Mouse (Mus musculus): ENCODE results near the gene Mrpl33. TPM values are rescaled to one million over a fixed set of nuclear protein-coding genes. Genes with fewer than 3 reads are reported as not detected.
A peak's percentile ranks its signal among the peaks of the same experiment; 100 is the strongest.

The Mrpl33 gene
- polyA plus RNA-seq, 1 experiment from 2014 or later = 300 TPM

- H3K27ac ChIP-seq (ENCODE audit: low read depth, low read length) = no peak overlapping the region
- 85% methylated on average over 5 of the region's 5 CpGs for WGBS
- no peak overlapping the region for H3K4me3 ChIP-seq (ENCODE audit: low read depth, low read length)
- H3K4me1 ChIP-seq (replicated peaks; ENCODE audit: control insufficient read depth, insufficient read depth, low read length) = no peaks in the 10 kb centered on the region
- no peak overlapping the region for H3K9ac ChIP-seq (ENCODE audit: low read depth, low read length)
- no peaks in the 10 kb centered on the region for H3K27me3 ChIP-seq (replicated peaks; ENCODE audit: control insufficient read depth, insufficient read depth, low read length)
- H3K36me3 ChIP-seq (ENCODE audit: control insufficient read depth, insufficient read depth, low read length) = peaks cover 4% of the 10 kb centered on the region; the same call in 1 of the 2 replicates
- H3K4me2 ChIP-seq = no peak overlapping the region
- H3K9me3 ChIP-seq (ENCODE audit: control insufficient read depth, low read length) = no peaks in the 10 kb centered on the region
- DNase-seq (ENCODE audit: low spot score) (no peak), ATAC-seq (replicated peaks; ENCODE audit: low FRiP score) (no peak)
These were observed 108.2 kb downstream of the Mrpl33 start for GRCm38 (mm10) chr5:31704971-31705370.

GRCm38 (mm10) chr5:31706826-31707225, 110.1 kb downstream of the Mrpl33 start:
- WGBS = 87% methylated on average over 4 of the region's 4 CpGs
- Histone ChIP-seq H3K27ac (ENCODE audit: low read depth, low read length) (no peak overlapping the region), H3K9me3 (ENCODE audit: control insufficient read depth, low read length) (no peaks in the 10 kb centered on the region), H3K4me1 (replicated peaks; ENCODE audit: control insufficient read depth, insufficient read depth, low read length) (no peaks in the 10 kb centered on the region), H3K36me3 (ENCODE audit: control insufficient read depth, insufficient read depth, low read length) (peaks cover 4% of the 10 kb centered on the region; the same call in 1 of the 2 replicates), H3K9ac (ENCODE audit: low read depth, low read length) (no peak overlapping the region), H3K27me3 (replicated peaks; ENCODE audit: control insufficient read depth, insufficient read depth, low read length) (no peaks in the 10 kb centered on the region), H3K4me3 (ENCODE audit: low read depth, low read length) (no peak overlapping the region), H3K4me2 (no peak overlapping the region)
- DNase-seq (ENCODE audit: low spot score) (no peak), ATAC-seq (replicated peaks; ENCODE audit: low FRiP score) (no peak)

GRCm38 (mm10) chr5:31709389-31709788, 112.7 kb downstream of the Mrpl33 start:
- Histone ChIP-seq H3K27ac (ENCODE audit: low read depth, low read length) (no peak overlapping the region), H3K4me2 (no peak overlapping the region), H3K9ac (ENCODE audit: low read depth, low read length) (no peak overlapping the region), H3K4me1 (replicated peaks; ENCODE audit: control insufficient read depth, insufficient read depth, low read length) (peaks cover 12% of the 10 kb centered on the region), H3K9me3 (ENCODE audit: control insufficient read depth, low read length) (no peaks in the 10 kb centered on the region), H3K27me3 (replicated peaks; ENCODE audit: control insufficient read depth, insufficient read depth, low read length) (no peaks in the 10 kb centered on the region), H3K4me3 (ENCODE audit: low read depth, low read length) (no peak overlapping the region), H3K36me3 (ENCODE audit: control insufficient read depth, insufficient read depth, low read length) (peaks cover 4% of the 10 kb centered on the region; the same call in 1 of the 2 replicates)
- 71% methylated on average over 1 of the region's 1 CpGs for WGBS
- no peak for ATAC-seq (replicated peaks; ENCODE audit: low FRiP score)
- no peak for DNase-seq (ENCODE audit: low spot score)

- WGBS = 71% methylated on average over 2 of the region's 2 CpGs
- DNase-seq (ENCODE audit: low spot score) = no peak
These were observed 116.6 kb downstream of the Mrpl33 start for GRCm38 (mm10) chr5:31713280-31713711.

GRCm38 (mm10) chr5:31713841-31714264, 117.1 kb downstream of the Mrpl33 start:
- no peaks in the 10 kb centered on the region for H3K27me3 ChIP-seq (replicated peaks; ENCODE audit: control insufficient read depth, insufficient read depth, low read length)
- no peaks in the 10 kb centered on the region for H3K9me3 ChIP-seq (ENCODE audit: control insufficient read depth, low read length)
- ATAC-seq (replicated peaks; ENCODE audit: low FRiP score) = no peak; the same call in 1 of the 2 replicates
- H3K4me2 ChIP-seq = no peak overlapping the region
- H3K27ac ChIP-seq (ENCODE audit: low read depth, low read length) = peak overlapping the region; percentile 16; the same call in 1 of the 2 replicates
- 62% methylated on average over 5 of the region's 5 CpGs for WGBS
- H3K4me1 ChIP-seq (replicated peaks; ENCODE audit: control insufficient read depth, insufficient read depth, low read length) = peaks cover 12% of the 10 kb centered on the region
- peak overlapping the region; percentile 12; the same call in 1 of the 2 replicates for H3K9ac ChIP-seq (ENCODE audit: low read depth, low read length)
- no peaks in the 10 kb centered on the region for H3K36me3 ChIP-seq (ENCODE audit: control insufficient read depth, insufficient read depth, low read length)
- DNase-seq (ENCODE audit: low spot score) = no peak
- no peak overlapping the region for H3K4me3 ChIP-seq (ENCODE audit: low read depth, low read length)

More at GRCm38 (mm10) chr5:31713280-31713711, 116.6 kb downstream of the Mrpl33 start:
- Histone ChIP-seq H3K4me2 (no peak overlapping the region), H3K9me3 (ENCODE audit: control insufficient read depth, low read length) (no peaks in the 10 kb centered on the region), H3K4me3 (ENCODE audit: low read depth, low read length) (no peak overlapping the region), H3K4me1 (replicated peaks; ENCODE audit: control insufficient read depth, insufficient read depth, low read length) (peaks cover 12% of the 10 kb centered on the region), H3K27me3 (replicated peaks; ENCODE audit: control insufficient read depth, insufficient read depth, low read length) (no peaks in the 10 kb centered on the region), H3K27ac (ENCODE audit: low read depth, low read length) (no peak overlapping the region), H3K36me3 (ENCODE audit: control insufficient read depth, insufficient read depth, low read length) (no peaks in the 10 kb centered on the region), H3K9ac (ENCODE audit: low read depth, low read length) (no peak overlapping the region; the same call in 1 of the 2 replicates)
- ATAC-seq (replicated peaks; ENCODE audit: low FRiP score) = no peak

Small RNA genes within 50 kb of the gene (microRNA-seq; reads per million reads assigned to microRNA genes)
- gene Mir3473e (ENCODE audit: borderline number of aligned reads) = not detected

Other genes starting within 250 kb of the Mrpl33 start
- 39.7 and 40.9 TPM in 2 replicates for gene Zfp512, start 144.5 kb upstream of the Mrpl33 start, polyA plus RNA-seq (2014; fragmentation: Nextera tagmentation; extraction: Ambion mirVana)
- 0.14 TPM in 1 of 2 replicates, not detected in the other for gene 4930548H24Rik, start 111.2 kb upstream of the Mrpl33 start, polyA plus RNA-seq (2014; fragmentation: Nextera tagmentation; extraction: Ambion mirVana)
- 50.3 and 55.3 TPM in 2 replicates for gene Gpn1, start 102.2 kb upstream of the Mrpl33 start, polyA plus RNA-seq (2014; fragmentation: Nextera tagmentation; extraction: Ambion mirVana)
- 25.7 and 32.9 TPM in 2 replicates for gene Slc4a1ap, start 69.9 kb upstream of the Mrpl33 start, polyA plus RNA-seq (2014; fragmentation: Nextera tagmentation; extraction: Ambion mirVana)
- 18.5 and 18.6 TPM in 2 replicates for gene Supt7l, start 69.1 kb upstream of the Mrpl33 start, polyA plus RNA-seq (2014; fragmentation: Nextera tagmentation; extraction: Ambion mirVana)
- 24.6 and 24.8 TPM in 2 replicates for gene Rbks, start 100.7 kb downstream of the Mrpl33 start, polyA plus RNA-seq (2014; fragmentation: Nextera tagmentation; extraction: Ambion mirVana)
- gene Babam2, start 100.7 kb downstream of the Mrpl33 start, polyA plus RNA-seq (2014; fragmentation: Nextera tagmentation; extraction: Ambion mirVana) = 46.2 and 47.4 TPM in 2 replicates